Mouse (Mus musculus): ENCODE measurements around the gene Dgkd. TPM values are rescaled to one million over a fixed set of nuclear protein-coding genes. Genes with fewer than 3 reads are reported as not detected.
"Not testable (repeated sequence)": the region's sequence is repeated elsewhere in the genome, so short reads cannot be mapped to it uniquely, and the experiment has no call there.

The Dgkd gene
- polyA plus RNA-seq, 1 experiment from 2014 or later = 8.7 TPM

- Histone ChIP-seq H3K9ac (ENCODE audit: low read length) (no peak overlapping the region), H3K27me3 (ENCODE audit: control insufficient read depth, insufficient read depth, low read length) (no peaks in the 10 kb centered on the region), H3K27ac (replicated peaks) (no peak overlapping the region), H3K36me3 (ENCODE audit: control insufficient read depth, insufficient read depth, low read length) (no peaks in the 10 kb centered on the region), H3K4me3 (ENCODE audit: low read depth, low read length) (no peak overlapping the region), H3K9me3 (ENCODE audit: control insufficient read depth, low read length) (no peaks in the 10 kb centered on the region), H3K4me1 (replicated peaks; ENCODE audit: control insufficient read depth, insufficient read depth) (no peaks in the 10 kb centered on the region), H3K4me2 (replicated peaks; ENCODE audit: low read depth) (no peak overlapping the region)
- 42% methylated on average over 7 of the region's 7 CpGs for WGBS
- DNase-seq (ENCODE audit: low spot score) (no peak), ATAC-seq (ENCODE audit: low FRiP score, low TSS enrichment) (no peak)
- no peak for TF ChIP-seq EP300 (optimal IDR thresholded peaks at IDR 0.05)
- TF ChIP-seq CTCF (IDR thresholded peaks at IDR 0.05; ENCODE audit: low read depth) = no peak
These were observed 39.4 kb upstream of the Dgkd start for GRCm38 (mm10) chr1:87813681-87814080.

DNA sequence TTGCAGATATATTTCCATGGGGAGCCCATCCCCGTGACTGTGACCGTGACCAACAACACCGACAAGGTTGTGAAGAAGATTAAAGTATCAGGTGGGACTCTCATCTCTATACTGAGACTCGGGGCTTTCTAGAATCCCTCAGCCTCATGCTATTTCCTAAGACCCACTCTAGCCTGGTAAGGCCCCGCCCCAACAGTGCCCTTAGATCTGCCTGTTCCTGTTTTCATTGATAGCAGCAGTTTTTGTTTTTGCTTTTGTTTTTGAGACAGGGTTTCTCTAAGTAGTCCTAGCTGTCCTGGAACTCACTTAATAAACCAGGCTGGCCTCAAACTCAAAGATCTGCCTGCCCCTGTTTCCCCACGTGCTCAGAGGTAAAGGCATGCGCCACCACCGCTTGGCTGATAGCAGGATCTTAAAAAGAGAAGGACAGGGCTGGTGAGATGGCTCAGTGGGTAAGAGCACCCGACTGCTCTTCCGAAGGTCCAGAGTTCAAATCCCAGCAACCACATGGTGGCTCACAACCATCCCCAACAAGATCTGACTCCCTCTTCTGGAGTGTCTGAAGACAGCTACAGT lies 28.6 kb upstream of the Dgkd start:
- Histone ChIP-seq H3K9me3 (ENCODE audit: control insufficient read depth, low read length) (no peaks in the 10 kb centered on the region), H3K27me3 (ENCODE audit: control insufficient read depth, insufficient read depth, low read length) (no peaks in the 10 kb centered on the region), H3K4me3 (ENCODE audit: low read depth, low read length) (no peak overlapping the region), H3K4me1 (replicated peaks; ENCODE audit: control insufficient read depth, insufficient read depth) (no peaks in the 10 kb centered on the region), H3K9ac (ENCODE audit: low read length) (no peak overlapping the region), H3K4me2 (replicated peaks; ENCODE audit: low read depth) (no peak overlapping the region), H3K36me3 (ENCODE audit: control insufficient read depth, insufficient read depth, low read length) (no peaks in the 10 kb centered on the region), H3K27ac (replicated peaks) (no peak overlapping the region)
- no peak for TF ChIP-seq EP300 (optimal IDR thresholded peaks at IDR 0.05)
- no peak for TF ChIP-seq CTCF (IDR thresholded peaks at IDR 0.05; ENCODE audit: low read depth)
- DNase-seq (ENCODE audit: low spot score) (no peak), ATAC-seq (ENCODE audit: low FRiP score, low TSS enrichment) (no peak)
- 90% methylated on average over 10 of the region's 10 CpGs for WGBS

DNA sequence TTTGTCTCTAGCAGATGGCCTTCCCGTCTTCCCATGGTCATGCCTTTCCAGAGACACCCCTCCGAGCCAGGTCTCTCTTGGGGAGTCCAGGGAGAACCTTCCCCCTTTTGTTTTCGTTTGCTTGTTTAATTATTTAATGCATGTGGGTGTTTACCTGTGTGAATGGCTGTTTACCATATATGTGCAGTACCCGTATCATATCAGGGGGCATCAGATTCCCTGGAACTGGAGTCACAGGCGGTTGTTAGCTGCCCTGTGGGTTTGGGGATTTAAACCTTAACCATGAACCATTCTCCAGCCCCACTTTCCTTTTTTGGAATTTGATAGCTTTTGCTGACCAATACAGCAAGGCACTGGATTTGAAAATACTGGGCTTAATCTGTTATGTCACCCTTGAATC lies 27.8 kb upstream of the Dgkd start:
- Histone ChIP-seq H3K27me3 (ENCODE audit: control insufficient read depth, insufficient read depth, low read length) (no peaks in the 10 kb centered on the region), H3K36me3 (ENCODE audit: control insufficient read depth, insufficient read depth, low read length) (no peaks in the 10 kb centered on the region), H3K4me2 (replicated peaks; ENCODE audit: low read depth) (no peak overlapping the region), H3K4me1 (replicated peaks; ENCODE audit: control insufficient read depth, insufficient read depth) (no peaks in the 10 kb centered on the region), H3K9ac (ENCODE audit: low read length) (no peak overlapping the region), H3K4me3 (ENCODE audit: low read depth, low read length) (no peak overlapping the region), H3K27ac (replicated peaks) (no peak overlapping the region), H3K9me3 (ENCODE audit: control insufficient read depth, low read length) (no peaks in the 10 kb centered on the region)
- WGBS = 78% methylated on average over 5 of the region's 5 CpGs
- TF ChIP-seq CTCF (IDR thresholded peaks at IDR 0.05; ENCODE audit: low read depth) (no peak), EP300 (optimal IDR thresholded peaks at IDR 0.05) (no peak)
- no peak for DNase-seq (ENCODE audit: low spot score)
- ATAC-seq (ENCODE audit: low FRiP score, low TSS enrichment) = no peak

DNA sequence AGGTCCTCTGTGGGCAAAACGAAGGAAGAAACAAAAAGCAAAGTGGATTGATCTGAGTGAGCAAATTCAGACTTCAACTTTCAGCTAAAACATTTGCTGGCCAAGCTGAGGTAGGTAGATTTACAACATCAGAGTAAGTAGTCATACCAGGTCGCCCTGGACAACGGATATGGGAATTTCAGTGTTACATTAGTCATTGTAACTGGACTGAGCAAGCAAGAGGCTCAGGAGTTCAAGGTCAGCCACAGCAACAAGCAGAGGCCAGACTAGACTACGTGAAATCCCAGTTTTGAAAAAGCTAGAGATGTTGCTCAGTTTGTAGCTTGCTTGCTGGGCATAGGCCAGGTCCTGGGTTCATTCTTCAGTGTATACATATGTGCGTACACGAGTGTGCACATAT lies 27.1 kb upstream of the Dgkd start:
- DNase-seq (ENCODE audit: low spot score) = no peak
- H3K9ac ChIP-seq (ENCODE audit: low read length) = no peak overlapping the region
- WGBS = 82% methylated on average over 6 of the region's 6 CpGs

DNA sequence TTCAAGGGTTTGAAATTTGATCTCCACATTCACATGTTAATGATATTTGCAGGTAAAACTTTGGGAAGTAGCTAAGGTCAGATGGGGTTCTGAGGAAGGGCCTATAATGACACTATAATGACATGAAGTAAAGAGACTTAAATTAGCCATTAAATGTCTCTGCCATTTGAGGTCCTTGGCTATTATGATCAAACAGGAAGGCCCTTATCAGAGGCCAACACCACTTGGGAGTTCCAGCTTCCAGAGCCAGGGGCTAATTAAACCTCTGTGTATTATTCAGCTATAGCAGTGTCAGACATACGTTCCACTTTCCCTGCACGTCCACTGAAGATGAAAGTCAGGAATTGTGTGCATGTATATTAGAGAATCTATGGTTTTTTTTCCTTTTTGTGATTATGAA lies 26.6 kb upstream of the Dgkd start:
- no peaks in the 10 kb centered on the region for H3K36me3 ChIP-seq (ENCODE audit: control insufficient read depth, insufficient read depth, low read length)
- no peaks in the 10 kb centered on the region for H3K27me3 ChIP-seq (ENCODE audit: control insufficient read depth, insufficient read depth, low read length)
- no peak overlapping the region for H3K9ac ChIP-seq (ENCODE audit: low read length)
- H3K4me3 ChIP-seq (ENCODE audit: low read depth, low read length) = no peak overlapping the region
- H3K9me3 ChIP-seq (ENCODE audit: control insufficient read depth, low read length) = no peaks in the 10 kb centered on the region
- H3K4me1 ChIP-seq (replicated peaks; ENCODE audit: control insufficient read depth, insufficient read depth) = no peaks in the 10 kb centered on the region
- 81% methylated on average over 2 of the region's 2 CpGs for WGBS
- TF ChIP-seq CTCF (IDR thresholded peaks at IDR 0.05; ENCODE audit: low read depth) (no peak), EP300 (optimal IDR thresholded peaks at IDR 0.05) (no peak)
- H3K27ac ChIP-seq (replicated peaks) = no peak overlapping the region
- no peak overlapping the region for H3K4me2 ChIP-seq (replicated peaks; ENCODE audit: low read depth)
- DNase-seq (ENCODE audit: low spot score) = no peak
- ATAC-seq (ENCODE audit: low FRiP score, low TSS enrichment) = no peak

More for the DNA sequence above, 27.1 kb upstream of the Dgkd start:
- Histone ChIP-seq H3K9me3 (ENCODE audit: control insufficient read depth, low read length) (no peaks in the 10 kb centered on the region), H3K27me3 (ENCODE audit: control insufficient read depth, insufficient read depth, low read length) (no peaks in the 10 kb centered on the region), H3K36me3 (ENCODE audit: control insufficient read depth, insufficient read depth, low read length) (no peaks in the 10 kb centered on the region), H3K4me1 (replicated peaks; ENCODE audit: control insufficient read depth, insufficient read depth) (no peaks in the 10 kb centered on the region), H3K4me2 (replicated peaks; ENCODE audit: low read depth) (no peak overlapping the region), H3K4me3 (ENCODE audit: low read depth, low read length) (no peak overlapping the region), H3K27ac (replicated peaks) (no peak overlapping the region)
- no peak for ATAC-seq (ENCODE audit: low FRiP score, low TSS enrichment)
- TF ChIP-seq CTCF (IDR thresholded peaks at IDR 0.05; ENCODE audit: low read depth) (no peak), EP300 (optimal IDR thresholded peaks at IDR 0.05) (no peak)

GRCm38 (mm10) chr1:87827476-87827875 lies 25.6 kb upstream of the Dgkd start:
- H3K4me1 ChIP-seq (replicated peaks; ENCODE audit: control insufficient read depth, insufficient read depth); H3K9me3 ChIP-seq (ENCODE audit: control insufficient read depth, low read length); DNase-seq (ENCODE audit: low spot score); H3K27me3 ChIP-seq (ENCODE audit: control insufficient read depth, insufficient read depth, low read length); H3K9ac ChIP-seq (ENCODE audit: low read length); H3K36me3 ChIP-seq (ENCODE audit: control insufficient read depth, insufficient read depth, low read length); ATAC-seq (ENCODE audit: low FRiP score, low TSS enrichment); H3K4me3 ChIP-seq (ENCODE audit: low read depth, low read length); H3K27ac ChIP-seq (replicated peaks); H3K4me2 ChIP-seq (replicated peaks; ENCODE audit: low read depth): not testable (repeated sequence)
- 88% methylated on average over 1 of the region's 1 CpGs for whole genome bisulfite sequencing
